Mouse (Mus musculus): ENCODE data around the gene Jarid2.
"Not testable (repeated sequence)": the region's sequence is repeated elsewhere in the genome, so short reads cannot be mapped to it uniquely, and the experiment has no call there.

Jarid2 gene

DNA sequence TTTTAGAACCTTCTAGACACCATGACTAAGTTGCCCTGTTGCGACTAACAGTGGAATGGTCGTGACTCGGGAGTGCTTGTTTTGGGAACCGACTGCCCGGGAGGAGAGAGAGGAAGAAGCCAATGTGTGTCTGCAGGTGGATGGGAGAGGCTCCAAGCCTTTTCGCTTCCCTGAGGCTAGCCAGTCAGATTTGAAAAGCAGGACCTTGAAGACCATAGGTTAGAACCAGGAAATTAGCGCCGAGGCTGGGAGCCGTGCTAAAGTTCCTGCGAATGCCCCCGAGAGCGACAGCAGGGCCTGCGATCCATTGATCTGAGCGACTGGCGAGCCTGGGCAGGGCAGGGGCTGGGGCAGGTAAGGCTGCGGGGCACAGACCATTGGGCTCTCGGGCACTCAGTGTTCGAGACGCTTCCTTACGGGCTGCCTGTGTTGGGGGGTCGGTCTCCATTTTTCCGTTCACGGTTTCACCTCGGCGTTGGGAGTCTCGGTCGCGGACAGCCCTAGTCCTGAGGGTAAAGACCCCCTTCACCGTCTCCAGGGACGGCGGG, at the start of gene Jarid2:
Gene Jarid2 (plus strand): TSS at position 51 of the 548 bp plus-strand sequence.
- DNase-seq (ENCODE audit: low read depth, low spot score): no peak

DNA sequence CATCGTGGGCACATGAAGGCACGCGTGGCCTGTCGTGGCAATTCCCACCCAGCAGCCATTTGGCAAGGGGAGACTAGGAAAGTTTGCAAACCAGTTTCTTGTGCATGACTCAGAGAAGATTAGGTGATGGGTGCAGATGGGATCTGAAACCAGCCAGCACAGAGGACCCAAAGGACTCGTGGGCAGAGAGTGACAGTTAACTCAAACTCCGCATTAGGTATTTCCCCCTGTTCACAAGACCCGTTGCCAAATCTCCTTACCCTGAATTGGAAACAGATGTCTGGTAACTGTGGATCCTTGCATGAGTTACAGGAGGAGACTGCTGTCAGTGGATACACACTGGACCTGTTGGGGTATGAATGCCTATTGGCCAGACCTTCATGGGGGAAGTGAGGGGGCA, 48.2 kb upstream of the Jarid2 start:
- DNase-seq (ENCODE audit: low read depth, low spot score): no peak

DNA sequence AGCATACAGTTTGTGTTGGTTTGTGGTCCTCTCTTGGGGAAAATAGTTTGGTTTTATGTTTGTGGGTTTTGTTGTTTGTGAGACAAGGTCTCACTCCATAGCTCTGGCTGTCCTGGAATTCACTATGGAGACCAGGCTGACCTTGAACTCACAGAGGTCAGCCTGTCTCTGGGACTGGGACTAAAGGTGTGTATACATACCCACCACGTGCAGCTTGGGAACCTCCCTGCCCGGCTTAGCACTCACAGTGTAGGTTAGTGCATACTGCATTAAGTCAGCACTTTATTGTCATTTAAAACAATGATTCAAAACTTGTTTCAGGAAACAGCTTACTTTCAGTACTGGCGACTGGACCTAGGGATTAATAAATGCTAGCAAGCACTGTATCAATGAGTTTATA, 41.1 kb upstream of the Jarid2 start:
- DNase-seq (ENCODE audit: low read depth, low spot score): no peak

DNA sequence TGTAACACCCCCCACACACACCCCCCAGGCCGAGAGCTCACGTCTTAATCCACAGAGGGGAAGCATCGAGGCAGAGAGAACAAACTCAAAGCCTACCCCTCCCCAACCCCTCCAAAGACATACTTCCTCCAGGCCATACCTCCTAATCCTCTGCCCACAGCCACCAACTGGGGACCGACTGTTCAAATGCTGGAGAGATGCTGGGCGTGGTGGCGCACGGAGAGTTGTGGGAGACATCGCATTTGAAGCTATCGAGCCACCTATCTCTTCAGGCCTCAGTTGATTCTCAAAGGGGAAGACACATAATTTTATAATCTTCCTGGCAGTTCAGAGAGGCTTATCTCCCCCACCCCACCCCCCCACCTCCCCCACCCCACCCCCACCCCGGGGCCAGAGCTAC, 31.6 kb upstream of the Jarid2 start:
- DNase-seq (ENCODE audit: low read depth, low spot score): no peak

DNA sequence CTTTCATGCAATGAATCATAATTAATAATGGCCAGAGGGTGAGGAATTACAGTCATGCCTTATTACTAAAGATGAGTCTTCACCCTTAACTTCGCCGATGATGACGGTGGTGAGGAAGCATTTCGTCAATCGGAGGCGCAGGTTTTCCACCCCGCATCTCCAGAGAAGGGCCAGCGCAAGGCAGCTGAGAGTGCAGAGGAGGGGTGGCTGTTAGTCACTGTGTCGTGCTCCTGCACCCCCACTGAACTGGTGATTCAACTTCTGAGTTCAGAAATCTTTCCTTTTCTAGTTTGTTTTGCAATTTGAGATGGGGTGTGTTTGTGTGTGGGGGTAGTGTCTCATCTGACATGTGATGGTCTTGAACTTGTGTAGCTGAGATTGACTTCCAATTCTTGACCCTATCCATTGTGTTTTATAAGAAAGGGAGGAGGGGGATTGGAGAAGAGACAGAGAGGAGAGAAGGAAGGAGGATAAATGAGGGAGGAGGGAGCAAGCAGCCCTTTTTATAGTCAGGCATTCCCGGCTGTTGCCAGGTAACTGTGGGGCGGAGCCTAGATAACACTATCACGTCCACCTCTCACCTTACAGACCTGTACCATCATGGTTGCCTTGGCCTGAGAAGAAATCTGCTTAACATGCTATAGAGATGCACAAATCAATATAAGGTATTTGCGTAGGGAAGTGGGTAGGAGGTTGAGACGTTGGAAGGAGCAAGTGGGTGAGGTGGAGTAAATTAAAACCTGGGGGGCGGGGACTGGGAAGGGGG, 25.1 kb upstream of the Jarid2 start:
- DNase-seq (ENCODE audit: low read depth, low spot score): no peak

DNA sequence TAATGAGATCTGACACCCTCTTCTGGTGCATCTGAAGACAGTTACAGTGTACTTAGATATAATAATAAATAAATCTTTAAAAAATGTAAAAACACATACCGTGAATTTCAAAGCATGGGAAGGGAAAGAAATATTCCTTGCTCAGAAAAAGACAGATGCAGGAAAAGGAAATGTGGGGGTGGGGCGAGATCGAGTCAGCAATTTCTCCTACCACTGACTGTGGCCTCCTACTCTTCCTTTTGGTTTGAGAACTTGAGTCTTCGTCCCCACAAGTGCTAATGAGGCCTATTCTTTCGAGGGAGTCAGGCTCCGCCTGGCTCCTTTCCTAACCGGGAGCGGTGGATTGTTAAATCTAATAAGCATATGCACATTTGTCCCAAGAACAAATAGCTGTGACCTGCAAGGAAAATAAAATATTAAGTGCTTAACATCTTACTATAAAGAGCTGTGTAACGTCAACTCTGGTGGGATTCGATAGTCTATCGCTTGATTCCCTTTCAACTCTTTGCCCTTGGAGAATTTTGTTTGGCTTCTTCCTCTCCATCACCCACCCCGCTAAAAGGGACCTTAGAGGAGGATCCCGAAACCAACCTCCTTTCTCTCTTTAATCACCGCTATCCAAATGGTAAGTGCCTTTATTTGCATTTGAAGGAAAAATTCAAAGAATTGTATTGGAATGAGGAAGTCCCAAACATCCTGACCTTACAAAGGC, 24.1 kb upstream of the Jarid2 start:
- no peak for DNase-seq (ENCODE audit: low read depth, low spot score)

DNA sequence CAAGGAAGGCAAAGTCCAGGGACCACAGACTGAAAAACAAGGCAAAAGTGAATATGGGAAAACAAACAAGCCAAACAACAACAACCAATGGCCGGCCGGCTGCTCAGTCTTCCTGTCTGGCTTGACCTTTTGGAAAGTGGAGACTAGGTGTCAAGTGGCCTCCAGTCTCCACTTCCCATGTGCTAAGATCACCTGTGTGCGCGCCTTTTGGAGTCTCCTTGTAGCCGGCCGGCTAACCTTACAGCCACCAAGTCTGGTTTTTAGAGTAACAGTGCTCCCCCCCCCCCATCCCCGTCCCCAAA, 23.6 kb upstream of the Jarid2 start:
- no peak for DNase-seq (ENCODE audit: low read depth, low spot score)

DNA sequence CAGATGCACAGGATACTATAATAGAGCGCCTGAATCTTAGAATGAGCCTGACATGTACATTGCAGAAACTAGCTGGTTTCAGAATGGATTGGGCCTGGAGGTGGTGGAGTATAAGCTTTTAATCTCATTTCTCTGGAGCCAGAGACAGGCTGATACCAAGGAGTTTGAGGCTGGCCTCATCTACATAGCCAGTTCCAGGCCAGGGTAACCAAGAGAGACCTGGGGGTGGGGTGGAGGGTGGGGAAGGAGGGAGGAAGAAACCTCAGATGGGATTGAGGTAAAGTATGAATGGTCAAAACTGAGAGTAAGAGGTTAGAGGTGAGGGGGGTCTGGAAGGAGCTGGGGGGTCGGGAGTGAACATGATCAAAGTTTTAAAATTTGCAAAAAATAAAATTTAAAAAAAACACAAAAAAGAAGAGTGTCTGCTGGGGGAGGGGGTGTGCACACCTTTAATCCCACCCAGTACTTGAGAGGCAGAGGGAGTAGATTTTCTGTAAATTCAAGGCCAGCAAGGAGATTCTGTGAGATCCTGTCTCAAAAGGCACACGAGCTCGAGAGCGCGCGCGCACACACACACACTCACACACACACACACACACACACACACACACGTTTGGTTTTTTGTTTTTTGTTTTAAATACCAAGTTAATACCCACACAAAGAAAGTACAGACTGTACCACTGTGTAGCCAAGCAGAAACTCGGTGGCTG, 22.9 kb upstream of the Jarid2 start:
- no peak for DNase-seq (ENCODE audit: low read depth, low spot score)

DNA sequence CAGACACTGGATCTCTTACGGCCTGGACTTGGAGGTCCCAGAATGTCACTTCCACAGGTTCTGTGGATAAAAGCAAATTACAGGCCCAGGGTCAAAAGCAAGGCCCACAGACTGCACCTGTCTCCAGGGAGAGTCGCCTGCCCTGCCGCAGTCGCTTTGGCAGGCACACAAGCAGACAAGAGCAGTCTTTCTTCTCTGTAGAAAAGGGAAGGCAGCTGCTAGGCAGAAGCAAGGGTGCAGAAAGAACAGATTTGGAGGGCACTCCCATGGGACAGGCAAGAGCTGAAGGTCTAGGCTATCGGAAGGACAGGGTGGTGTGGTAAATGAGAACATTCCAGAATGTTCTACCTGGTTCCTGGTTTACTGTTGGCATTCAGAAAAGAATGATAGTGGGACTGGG, 22.1 kb upstream of the Jarid2 start:
- no peak for DNase-seq (ENCODE audit: low read depth, low spot score)

DNA sequence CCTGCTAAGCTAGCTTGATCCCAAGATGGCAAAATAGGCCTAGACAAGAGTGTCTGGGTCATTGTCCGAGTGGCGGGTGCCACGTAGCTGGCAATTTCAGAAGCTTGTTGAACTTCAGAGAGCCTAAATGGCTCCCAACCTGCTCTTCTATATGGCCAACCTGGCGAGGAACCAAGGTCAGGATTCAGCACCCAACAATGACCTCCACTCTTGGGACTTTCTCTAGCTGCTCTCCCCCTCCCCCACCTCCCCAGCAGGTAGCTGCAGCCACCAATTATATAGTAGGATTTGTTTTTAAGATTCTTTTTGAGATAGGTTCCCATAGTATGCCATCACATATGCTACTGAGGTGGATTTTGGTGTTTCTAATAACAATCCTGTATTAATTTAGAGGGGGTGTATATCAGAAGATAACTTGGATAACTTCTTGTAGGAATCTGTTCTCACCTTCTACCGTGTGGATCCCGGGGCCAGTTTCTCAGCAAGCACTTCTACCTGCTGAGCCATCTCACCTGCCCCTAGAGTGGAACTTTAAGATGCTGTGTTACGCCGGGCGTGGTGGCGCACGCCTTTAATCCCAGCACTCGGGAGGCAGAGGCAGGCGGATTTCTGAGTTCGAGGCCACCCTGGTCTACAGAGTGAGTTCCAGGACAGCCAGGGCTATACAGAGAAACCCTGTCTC, 20.8 kb upstream of the Jarid2 start:
- no peak for DNase-seq (ENCODE audit: low read depth, low spot score)

DNA sequence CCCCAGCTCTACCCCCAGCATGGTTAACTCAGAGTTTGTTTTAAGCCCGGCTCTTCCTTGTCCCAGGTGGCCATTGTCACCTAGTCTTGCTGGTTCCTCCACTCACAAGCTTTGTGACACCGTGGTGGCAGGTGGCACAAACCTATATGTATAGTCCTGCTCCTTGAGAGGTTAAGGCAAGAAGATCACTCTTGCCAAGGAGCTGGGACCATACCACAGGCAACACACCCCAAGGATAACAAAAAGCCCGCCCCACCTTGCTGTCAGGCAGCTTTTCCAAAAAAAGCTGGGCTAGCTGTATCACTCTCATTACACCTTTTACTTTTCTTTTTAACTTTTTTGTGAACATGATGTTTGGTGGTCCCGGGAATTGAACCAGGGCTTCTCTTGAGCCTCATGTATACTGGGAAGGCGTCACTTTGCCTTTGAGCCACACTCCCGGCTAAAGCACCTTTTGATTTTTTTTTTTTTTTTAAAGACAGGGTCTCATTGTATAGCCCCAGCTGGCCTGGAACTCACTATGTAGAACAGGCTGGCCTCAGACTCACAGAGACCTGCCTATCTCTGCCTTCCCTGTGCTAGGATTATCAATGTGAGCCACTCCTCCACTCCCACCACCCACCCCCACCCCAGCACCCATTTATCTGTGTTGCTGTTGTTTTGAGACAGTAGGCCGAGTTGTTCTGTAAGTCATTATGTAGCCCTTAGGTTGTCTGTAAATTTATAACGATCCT, 19.4 kb upstream of the Jarid2 start:
- no peak for DNase-seq (ENCODE audit: low read depth, low spot score)

DNA sequence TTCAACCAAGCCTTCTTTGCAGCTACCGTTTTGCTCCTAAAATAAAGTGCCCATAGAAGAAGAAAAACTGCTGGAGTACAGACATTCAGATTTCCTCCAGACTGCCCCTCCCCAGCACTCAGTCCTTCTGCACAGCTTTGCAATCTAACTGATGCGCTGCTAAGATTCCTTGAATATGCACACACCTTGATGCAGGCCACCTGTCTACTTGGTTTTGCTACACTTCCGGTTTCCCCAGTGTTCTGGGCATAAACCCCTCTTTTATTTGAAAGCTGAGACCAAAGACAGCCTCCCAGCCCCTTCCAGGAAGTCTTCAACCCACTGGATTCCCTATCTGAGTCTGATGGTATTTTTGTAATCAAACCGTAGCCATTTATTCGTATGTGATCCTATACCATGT, 18.2 kb upstream of the Jarid2 start:
- DNase-seq (ENCODE audit: low read depth, low spot score): no peak

DNA sequence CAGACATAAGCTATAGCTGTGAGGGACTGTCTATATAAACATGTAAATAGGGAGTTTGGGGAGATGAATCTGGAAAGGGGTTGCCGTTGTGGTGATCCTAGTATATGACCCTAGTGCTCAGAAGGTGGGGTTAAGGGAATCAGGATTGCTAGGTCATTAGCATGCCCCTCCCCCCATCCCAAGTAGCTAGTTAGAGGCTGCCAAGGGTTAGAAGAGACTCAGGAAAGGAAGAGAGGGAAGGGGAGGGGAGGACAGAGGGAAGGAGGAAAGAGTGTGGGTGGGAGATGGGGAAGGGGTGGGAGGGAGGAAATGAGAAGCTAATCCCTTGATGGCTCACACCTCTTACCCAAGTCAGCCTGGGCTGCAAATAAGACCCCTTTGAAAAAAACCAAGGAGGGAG, 17.4 kb upstream of the Jarid2 start:
- no peak for DNase-seq (ENCODE audit: low read depth, low spot score)

DNA sequence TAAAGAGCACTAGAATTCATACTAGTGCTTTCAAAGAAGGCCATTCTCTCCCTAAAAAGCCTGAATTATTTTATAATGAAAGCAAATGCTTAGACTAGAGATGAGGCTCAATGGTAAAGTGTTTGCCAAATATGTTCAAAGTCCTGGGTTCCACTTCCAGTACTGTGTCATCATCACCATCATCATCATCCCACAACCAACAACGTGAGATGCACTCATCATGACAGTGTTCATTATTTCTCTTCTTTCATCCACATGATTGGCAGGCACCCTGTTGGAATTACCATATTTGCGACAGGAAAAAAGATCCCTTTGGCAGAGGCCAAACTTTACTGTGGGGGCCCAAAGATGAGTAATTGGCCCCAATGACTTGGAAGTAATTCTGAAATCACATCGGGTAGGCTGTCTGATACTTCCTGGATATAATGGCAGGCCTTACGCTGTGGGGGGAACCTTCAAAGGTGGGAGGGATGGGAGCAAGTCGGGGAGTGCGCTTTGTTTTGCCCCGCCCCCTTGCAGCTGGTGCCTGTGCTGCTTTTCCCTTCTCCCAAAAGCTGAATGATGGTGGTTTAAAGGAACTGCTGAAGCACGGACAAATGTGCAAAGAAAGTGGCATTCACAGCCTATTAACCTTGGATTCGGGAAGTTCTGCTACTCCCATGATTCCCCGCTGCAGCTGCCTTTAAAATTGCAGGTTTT, 13.9 kb upstream of the Jarid2 start:
- DNase-seq (ENCODE audit: low read depth, low spot score): no peak

DNA sequence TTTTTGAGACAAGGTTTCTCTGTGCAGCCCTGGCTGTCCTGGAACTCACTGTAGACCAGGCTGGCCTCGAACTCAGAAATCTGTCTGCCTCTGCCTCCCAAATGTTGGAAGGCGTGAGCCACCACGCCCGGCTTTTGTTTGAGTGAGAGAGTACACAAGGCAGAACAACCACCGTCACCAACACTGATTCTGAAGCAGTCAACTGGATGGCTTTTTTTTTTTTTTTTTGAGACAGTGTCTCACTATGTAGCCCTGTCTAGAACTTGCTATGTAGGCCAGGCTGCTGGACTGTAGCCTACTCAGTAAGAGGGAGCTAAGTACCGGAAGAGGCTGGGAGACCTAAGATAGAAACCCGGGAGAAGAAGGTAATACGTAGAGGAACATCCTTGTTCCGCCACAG, 11.4 kb upstream of the Jarid2 start:
- DNase-seq (ENCODE audit: low read depth, low spot score): no peak

DNA sequence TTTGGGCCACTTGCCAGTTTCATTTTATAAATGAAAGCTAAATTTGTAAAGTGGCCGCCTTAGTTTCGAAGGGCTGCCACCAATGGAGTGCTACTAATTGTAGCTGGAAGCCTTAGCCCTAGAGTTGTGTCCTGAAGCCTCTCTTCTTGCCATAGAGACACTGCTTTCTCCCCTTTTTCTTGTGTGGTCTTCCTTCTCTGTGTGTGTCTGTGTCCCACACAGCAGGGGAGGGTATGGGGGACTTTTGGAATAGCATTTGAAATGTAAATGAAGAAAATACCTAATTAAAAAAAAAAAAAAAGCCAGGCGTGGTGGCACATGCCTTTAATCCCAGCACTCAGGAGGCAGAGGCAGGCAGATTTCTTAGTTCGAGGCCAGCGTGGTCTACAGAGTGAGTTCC, 10.8 kb upstream of the Jarid2 start:
- not testable (repeated sequence) for DNase-seq (ENCODE audit: low read depth, low spot score)

DNA sequence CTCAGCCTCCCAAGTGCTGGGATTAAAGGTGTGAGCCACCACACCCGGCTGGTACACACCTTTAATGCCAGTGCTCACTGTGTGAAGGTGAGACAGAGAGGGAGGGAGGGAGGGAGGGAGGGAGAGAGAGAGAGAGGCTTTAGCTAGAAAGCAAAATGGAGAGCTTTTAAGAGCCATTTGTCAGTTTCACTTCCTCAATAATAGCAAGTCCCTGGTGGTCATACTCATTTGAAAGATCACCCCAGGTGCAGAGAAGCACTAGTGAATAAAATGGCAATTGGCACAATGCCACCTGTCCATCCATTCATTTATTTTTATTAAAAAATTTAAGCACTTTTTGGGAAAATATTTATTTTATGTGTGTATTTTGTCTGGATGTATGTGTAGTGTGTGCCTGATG, 9.2 kb upstream of the Jarid2 start:
- no peak for DNase-seq (ENCODE audit: low read depth, low spot score)

DNA sequence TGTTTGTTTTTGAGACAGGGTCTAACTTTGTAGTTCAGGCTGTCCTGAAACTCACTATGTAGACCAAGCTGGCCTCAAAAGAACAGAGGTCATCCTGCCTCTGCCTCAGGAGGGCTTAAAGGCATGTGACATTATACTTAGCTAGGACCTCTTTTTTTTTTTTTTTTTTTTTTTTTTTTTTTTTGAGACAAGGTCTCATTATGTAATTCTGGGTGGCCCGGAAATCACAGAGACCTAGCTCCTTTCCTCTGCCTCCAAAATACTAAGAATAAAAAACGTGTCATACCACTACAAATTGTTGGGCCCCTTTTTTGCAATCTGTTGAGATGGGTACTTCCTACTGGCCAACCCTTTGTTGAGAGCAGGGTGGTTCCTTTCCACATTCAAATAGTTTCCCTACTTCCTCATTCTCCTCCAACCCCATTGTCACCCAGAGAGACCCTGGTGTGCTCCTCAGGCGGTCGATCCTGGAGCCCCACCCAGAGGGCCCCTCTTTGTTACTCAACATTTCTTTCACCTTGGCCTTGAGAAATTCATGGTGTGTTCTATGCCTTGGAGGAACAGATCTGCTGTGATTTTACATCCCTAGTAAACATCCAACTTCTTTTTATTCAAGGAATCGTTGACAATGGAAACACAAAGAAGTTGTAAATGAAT, 7.3 kb upstream of the Jarid2 start:
- DNase-seq (ENCODE audit: low read depth, low spot score): no peak

DNA sequence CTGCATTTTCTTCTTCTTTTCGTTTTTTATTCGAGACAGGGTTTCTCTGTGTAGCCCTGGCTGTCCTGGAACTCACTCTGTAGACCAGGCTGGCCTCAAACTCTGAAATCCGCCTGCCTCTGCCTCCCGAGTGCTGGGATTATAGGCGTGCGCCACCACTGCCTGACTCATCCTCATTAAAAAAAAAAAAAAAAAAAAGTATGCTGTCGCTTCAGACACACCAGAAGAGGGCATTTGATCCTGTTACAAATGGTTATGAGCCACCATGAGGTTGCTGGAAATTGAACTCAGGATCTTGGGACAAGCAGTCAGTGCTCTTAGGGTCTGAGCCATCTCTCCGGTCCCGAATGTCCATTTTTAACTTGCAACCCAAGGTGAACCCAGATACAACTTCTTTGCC, 5.8 kb upstream of the Jarid2 start:
- DNase-seq (ENCODE audit: low read depth, low spot score): not testable (repeated sequence)

All from brain, embryonic 18.5 days (tissue).